Comparison of ENCODE assay signal across 12 mouse cellular contexts in the genomic region with DNA sequence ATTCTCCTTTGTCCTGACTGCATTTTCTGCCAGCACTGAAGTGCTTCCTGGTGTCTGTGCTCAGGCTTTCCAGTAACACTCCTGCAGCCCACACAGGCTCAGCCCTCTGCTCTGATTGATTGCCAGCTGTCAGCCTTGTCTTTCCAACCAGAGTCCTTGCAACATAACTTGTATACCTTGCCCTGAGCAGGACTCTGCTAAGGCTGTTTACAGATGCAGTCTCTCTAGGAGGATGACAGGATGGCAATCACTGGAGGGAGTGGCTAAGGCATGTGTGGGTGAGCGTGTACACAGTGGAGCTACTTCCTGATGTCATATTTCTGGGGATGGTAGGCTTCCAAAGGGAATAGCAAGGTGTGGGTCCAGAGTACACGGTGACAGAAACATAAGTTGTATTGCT. TPM values are rescaled to one million over a fixed set of nuclear protein-coding genes. Genes with fewer than 3 reads are reported as not detected.
DNase-seq lines count a peak whose midpoint lies in the region; ATAC-seq and TF ChIP-seq lines count a peak whose summit lies in the region.
"Had no signal": no experiment of that assay in that cellular context is flagged by ENCODE, and none has a peak within 500 bp of the region (broad histone marks: within the 10 kb centered on the region; RNA-seq: fewer than 3 reads in every experiment).

No protein-coding gene starts in this region.

- H3K9ac ChIP-seq in forebrain, embryonic 16.5 days (replicated peaks; ENCODE audit: low read depth, low read length), result peak overlapping the region; percentile 15; the same call in 1 of the 2 replicates
- H3K9ac ChIP-seq in intestine, postnatal 0 days (ENCODE audit: low read depth, low read length), result no peak overlapping the region
- H3K9ac ChIP-seq: embryonic facial prominence, embryonic 13.5 days; lung, embryonic 14.5 days had no signal

- ATAC-seq in forebrain, embryonic 16.5 days, result peak; percentile 13; the same call in 1 of the 2 replicates
- ATAC-seq in intestine, postnatal 0 days, result peak; percentile 93

- H3K4me2 ChIP-seq in forebrain, embryonic 16.5 days (ENCODE audit: low read length), result no peak overlapping the region
- H3K4me2 ChIP-seq in intestine, postnatal 0 days (replicated peaks; ENCODE audit: low read depth), result no peak overlapping the region
- H3K4me2 ChIP-seq: embryonic facial prominence, embryonic 13.5 days; lung, embryonic 14.5 days had no signal

- TF ChIP-seq CTCF in layer of hippocampus, adult 2 months (conservative IDR thresholded peaks at IDR 0.05), result no peak
- TF ChIP-seq CTCF in intestine, postnatal 0 days (IDR thresholded peaks at IDR 0.05; ENCODE audit: low read depth), result no peak
- TF ChIP-seq CTCF in olfactory bulb, adult 2 months (IDR thresholded peaks at IDR 0.05; ENCODE audit: insufficient read depth, low read depth, low read length), result no peak

- no peaks in the 10 kb centered on the region for H3K9me3 ChIP-seq in forebrain, embryonic 16.5 days (ENCODE audit: control insufficient read depth, low read length)
- H3K9me3 ChIP-seq in intestine, postnatal 0 days (ENCODE audit: control insufficient read depth), result no peaks in the 10 kb centered on the region
- H3K9me3 ChIP-seq: embryonic facial prominence, embryonic 13.5 days had no signal

- H3K27me3 ChIP-seq in forebrain, embryonic 16.5 days (replicated peaks; ENCODE audit: control insufficient read depth, insufficient read depth, low read length), result no peaks in the 10 kb centered on the region
- no peaks in the 10 kb centered on the region for H3K27me3 ChIP-seq in intestine, postnatal 0 days (replicated peaks; ENCODE audit: control insufficient read depth, insufficient read depth, low read length)
- H3K27me3 ChIP-seq: embryonic facial prominence, embryonic 13.5 days had no signal

- TF ChIP-seq POLR2A in olfactory bulb, adult 2 months (IDR thresholded peaks at IDR 0.05; ENCODE audit: insufficient read depth, low read depth, low read length), result no peak

- 44% methylated on average over 2 of the region's 2 CpGs for WGBS in forebrain, embryonic 16.5 days
- 37% methylated on average over 2 of the region's 2 CpGs for WGBS in intestine, postnatal 0 days
- 38% methylated on average over 2 of the region's 2 CpGs for WGBS in olfactory bulb, adult 2 months

- peaks cover 43% of the 10 kb centered on the region for H3K4me1 ChIP-seq in forebrain, embryonic 16.5 days (replicated peaks; ENCODE audit: control insufficient read depth, insufficient read depth, low read length)
- H3K4me1 ChIP-seq in intestine, postnatal 0 days (replicated peaks; ENCODE audit: control insufficient read depth, insufficient read depth, low read length), result peaks cover 15% of the 10 kb centered on the region
- peaks cover 34% of the 10 kb centered on the region for H3K4me1 ChIP-seq in olfactory bulb, adult 2 months (ENCODE audit: control insufficient read depth, insufficient read depth, low read length)

- H3K27ac ChIP-seq in layer of hippocampus, adult 2 months, result peak overlapping the region; percentile 82
- H3K27ac ChIP-seq in forebrain, embryonic 16.5 days (ENCODE audit: low read length), result peak overlapping the region; percentile 63
- peak overlapping the region; percentile 60; the same call in 1 of the 2 replicates for H3K27ac ChIP-seq in intestine, postnatal 0 days (ENCODE audit: low read depth, low read length)
- H3K27ac ChIP-seq in olfactory bulb, adult 2 months (ENCODE audit: insufficient read depth, low read depth, low read length), result peak overlapping the region; percentile 60; the same call in 1 of the 2 replicates
- H3K27ac ChIP-seq: embryonic facial prominence, embryonic 13.5 days; gastrocnemius, adult 2 months had no signal

- no peak overlapping the region for H3K4me3 ChIP-seq in layer of hippocampus, adult 2 months
- H3K4me3 ChIP-seq in forebrain, embryonic 16.5 days (replicated peaks; ENCODE audit: low read length), result no peak overlapping the region
- no peak overlapping the region for H3K4me3 ChIP-seq in intestine, postnatal 0 days (ENCODE audit: low read depth, low read length)
- no peak overlapping the region for H3K4me3 ChIP-seq in olfactory bulb, adult 2 months (ENCODE audit: insufficient read depth, low read depth, low read length)
- H3K4me3 ChIP-seq: embryonic facial prominence, embryonic 13.5 days; gastrocnemius, adult 2 months had no signal

- no peaks in the 10 kb centered on the region for H3K36me3 ChIP-seq in forebrain, embryonic 16.5 days (ENCODE audit: control insufficient read depth, insufficient read depth)
- peaks cover 13% of the 10 kb centered on the region; the same call in 1 of the 2 replicates for H3K36me3 ChIP-seq in intestine, postnatal 0 days (ENCODE audit: control insufficient read depth, insufficient read depth)

- no peak for DNase-seq in layer of hippocampus, adult 2 months (ENCODE audit: low spot score in 2 of 2)
- no peak for DNase-seq in layer of hippocampus, postnatal 25 days (ENCODE audit: extremely low spot score in 1 of 2, low spot score in 1 of 2)
- no peak for DNase-seq in urinary bladder, adult 2 months (ENCODE audit: low spot score)
- DNase-seq in thymus, postnatal 36 days, result no peak
- DNase-seq in right cerebral cortex, postnatal 14 days, result no peak
- DNase-seq: kidney, postnatal 25 days; lung, embryonic 14.5 days had no signal

RNA-seq across cellular contexts. Expression of a gene that starts 36.2 kb away (rescaled TPM):
- 10 to 100 TPM; 39.0 to 40.4 TPM for total RNA-seq in layer of hippocampus, adult 2 months (2021)
- total RNA-seq in layer of hippocampus, postnatal 25 days (2021), result 10 to 100 TPM; 35.8 to 39.6 TPM
- 80.1 and 80.4 TPM in 2 replicates for polyA plus RNA-seq in forebrain, embryonic 16.5 days (2015; fragmentation: Nextera tagmentation; extraction: Ambion mirVana)
- 22.1 and 22.7 TPM in 2 replicates for polyA plus RNA-seq in intestine, postnatal 0 days (2015; fragmentation: Nextera tagmentation; extraction: Ambion mirVana)
- polyA plus RNA-seq in olfactory bulb, adult 2 months (2012; ENCODE audit: insufficient read depth, insufficient read length, low replicate concordance, missing spikeins), result not detected in 2 replicates
- 33.0 and 33.9 TPM in 2 replicates for polyA plus RNA-seq in urinary bladder, adult 2 months (2012; rRNA removed)

Comparison
In these comparisons a context has a peak if more than half of its experiments do, and no peak if none do; other contexts are left out.
1. RNA of a gene that starts 36.2 kb away (polyA plus RNA-seq): 80.1 to 80.4 TPM in forebrain, embryonic 16.5 days, 33.0 to 33.9 TPM in urinary bladder, adult 2 months and 22.1 to 22.7 TPM in intestine, postnatal 0 days; not detected in olfactory bulb, adult 2 months; every median in the first group is over 10 times any median in the second.
2. Peak in every context shown above with its lines, with median percentiles within 50 percentile points of each other: H3K27ac ChIP-seq.